Mouse (Mus musculus): ENCODE measurements around the gene Aff2. TPM values are rescaled to one million over a fixed set of nuclear protein-coding genes. Genes with fewer than 3 reads are reported as not detected.
A peak's percentile ranks its signal among the peaks of the same experiment; 100 is the strongest.

Aff2 gene
- total RNA-seq (2022), result 10 to 100 TPM; 18.3 to 22.2 (median 20.0) TPM

DNA sequence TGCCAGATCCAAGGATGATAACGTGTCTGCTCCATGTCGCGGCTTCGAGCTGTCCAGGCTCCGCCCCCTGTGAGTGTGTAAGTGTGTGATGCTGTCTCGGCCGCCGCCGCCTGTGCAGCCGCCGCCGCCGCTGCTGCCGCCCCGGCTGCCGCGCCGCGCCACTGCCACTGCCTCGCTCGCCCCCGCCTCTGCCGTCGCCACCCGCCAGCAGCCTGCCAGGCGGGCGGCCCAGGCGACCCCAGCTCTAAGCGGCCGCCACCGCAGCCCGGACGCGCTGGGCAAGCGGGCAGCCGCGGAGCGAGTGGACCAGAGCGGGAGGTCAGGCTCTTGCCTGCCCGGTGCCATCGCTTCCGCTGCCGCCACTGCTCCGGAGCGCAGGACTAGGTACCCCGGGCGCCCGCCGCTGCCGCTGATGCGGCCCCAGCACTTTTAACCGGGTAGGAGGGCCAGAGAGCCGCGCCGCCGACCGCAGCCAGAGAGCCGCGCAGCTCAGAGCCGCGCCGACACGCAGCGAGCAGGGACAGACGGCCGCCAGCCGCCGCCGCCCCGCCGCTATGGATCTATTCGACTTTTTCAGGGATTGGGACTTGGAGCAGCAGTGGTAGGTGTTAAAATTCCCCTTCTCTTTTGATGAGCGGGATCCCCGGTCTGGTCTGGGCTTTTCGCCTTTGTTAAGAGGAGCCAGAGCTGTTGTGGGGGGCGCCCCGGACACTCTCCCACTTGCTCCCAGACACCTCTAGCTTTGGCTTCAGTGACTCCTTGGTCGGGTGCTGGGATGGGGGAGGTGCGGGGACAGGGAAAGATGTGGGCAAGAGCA is at the start of gene Aff2:
Aff2 (plus strand) TSS at position 57 of the 817 bp plus-strand sequence.
- peak; percentile 17 to 23 for DNase-seq (ENCODE audit: low spot score in 2 of 2)

DNA sequence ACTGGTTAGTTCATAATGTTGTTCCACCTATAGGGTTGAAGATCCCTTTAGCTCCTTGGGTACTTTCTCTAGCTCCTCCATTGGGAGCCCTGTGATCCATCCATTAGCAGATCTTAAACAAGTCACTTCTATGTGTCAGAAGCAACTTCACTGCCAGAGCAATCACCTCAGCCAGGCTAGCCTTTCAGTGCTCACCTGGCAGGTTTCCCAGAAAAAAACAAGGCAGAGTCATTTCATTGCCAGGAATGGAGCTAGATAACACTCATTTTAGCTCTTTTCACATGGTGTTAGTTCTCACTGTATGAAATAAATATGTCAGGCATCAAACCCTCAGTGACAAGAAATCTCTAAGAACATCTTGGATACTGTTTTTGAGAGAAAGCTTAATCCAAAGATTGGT is 22.8 kb upstream of the Aff2 start:
- DNase-seq (ENCODE audit: low spot score in 2 of 2), result no peak

- no peak for DNase-seq (ENCODE audit: low spot score in 2 of 2)
Measured at GRCm38 (mm10) chrX:69355621-69356020, 4.5 kb upstream of the Aff2 start.

DNA sequence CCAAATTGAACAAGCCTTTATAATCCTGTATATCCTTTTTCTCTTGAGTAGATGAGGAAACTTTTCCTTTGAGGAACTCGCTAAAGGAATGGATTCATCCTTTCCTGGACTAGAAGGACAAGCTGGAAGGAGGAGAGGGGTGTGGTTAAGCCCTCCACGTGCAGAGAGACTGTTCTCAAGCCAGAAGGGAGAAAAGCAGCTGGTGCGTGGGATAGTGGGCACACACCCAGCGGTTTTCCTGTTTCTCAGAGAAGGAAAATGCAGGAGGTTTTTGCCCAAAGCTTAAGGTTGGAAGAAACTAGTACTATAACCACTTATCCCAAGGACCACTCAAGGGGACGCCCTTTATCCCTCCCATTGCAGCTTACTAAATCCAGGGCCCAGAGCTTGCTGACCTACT is 734 bp upstream of the Aff2 start:
- DNase-seq (ENCODE audit: low spot score in 2 of 2), result peak; percentile 10 to 44

DNA sequence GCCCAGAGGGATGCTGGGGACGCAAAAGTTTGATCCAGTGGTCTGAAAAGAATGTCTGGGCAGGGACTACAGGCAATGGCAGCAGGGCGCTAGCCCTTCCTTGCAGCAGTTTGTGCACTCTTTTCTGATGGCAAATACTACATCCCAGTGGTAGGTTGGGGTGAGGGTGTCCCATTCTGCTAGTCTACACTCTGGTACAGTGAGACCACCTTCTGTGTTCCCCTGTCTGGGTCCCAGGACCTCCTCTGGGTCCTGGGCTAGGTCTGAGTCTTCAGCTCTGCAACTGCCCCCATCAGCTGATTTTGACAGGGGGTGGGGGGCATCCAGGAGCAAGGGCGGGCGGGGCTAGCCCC is 233 bp upstream of the Aff2 start:
- DNase-seq (ENCODE audit: low spot score in 2 of 2), result no peak

GRCm38 (mm10) chrX:69361055-69361558 is 1.0 kb downstream of the Aff2 start:
- DNase-seq (ENCODE audit: low spot score in 2 of 2), result peak in 1 of 2 experiments; percentile 3

DNA sequence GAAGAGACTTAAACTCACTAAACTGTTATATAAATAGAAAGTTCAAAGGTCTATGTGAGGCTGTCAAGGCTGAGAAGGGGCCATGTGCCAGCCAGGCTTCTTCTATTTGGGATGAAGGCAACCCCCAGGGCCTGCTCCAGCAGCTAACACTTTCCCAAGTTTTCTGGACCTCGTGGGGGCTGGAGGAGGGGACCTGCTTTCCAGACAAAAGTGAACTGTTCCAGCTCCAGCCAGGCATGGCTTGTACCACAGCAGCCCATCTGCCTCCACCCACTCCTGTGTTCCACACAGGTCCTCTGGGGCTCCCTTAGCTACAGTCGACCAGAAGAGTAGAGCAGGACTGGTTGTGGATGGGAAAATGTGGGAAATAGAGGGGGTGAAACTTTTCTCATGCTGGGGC is 4.1 kb downstream of the Aff2 start:
- no peak for DNase-seq (ENCODE audit: low spot score in 2 of 2)

- no peak for DNase-seq (ENCODE audit: low spot score in 2 of 2)
Measured at GRCm38 (mm10) chrX:69373341-69373740, 13.2 kb downstream of the Aff2 start.

DNA sequence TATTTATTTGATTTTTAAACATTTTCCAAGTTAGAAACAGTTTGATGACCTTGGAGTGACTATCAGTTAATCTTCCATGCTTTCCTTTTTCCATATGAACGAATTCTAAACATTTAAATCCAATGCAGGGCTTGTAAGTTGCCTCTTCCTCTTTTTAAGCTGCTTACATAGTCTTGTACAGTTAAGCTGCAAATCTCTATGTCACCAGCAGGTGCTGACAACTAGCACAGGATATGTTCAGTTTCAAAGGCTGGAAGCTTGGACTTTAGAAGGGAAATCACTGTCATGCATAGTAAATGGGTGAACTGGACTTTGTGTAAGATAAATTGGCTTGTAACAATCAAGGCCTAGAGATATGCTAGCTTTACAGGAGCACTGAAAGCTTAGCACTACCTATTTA is 29.6 kb downstream of the Aff2 start:
- DNase-seq (ENCODE audit: low spot score in 2 of 2), result no peak

DNA sequence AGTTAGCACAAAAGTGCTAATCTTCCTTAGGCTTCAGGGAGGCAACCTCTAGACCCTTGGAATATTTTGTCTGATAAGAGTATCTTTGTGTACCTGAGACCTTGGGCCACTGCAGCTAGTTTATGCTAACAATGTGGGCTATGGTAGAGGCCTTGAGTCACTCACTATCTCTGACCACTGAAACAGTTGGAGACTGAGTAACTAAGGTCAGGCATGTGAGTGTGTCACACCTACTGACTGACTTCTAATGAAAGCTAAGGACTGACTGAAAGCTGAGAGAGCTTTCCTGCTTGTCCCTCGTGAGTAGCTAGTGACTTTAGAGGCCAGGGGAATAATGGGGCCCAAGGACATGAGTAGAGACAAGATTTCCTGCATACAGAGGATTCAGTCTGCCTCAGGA is 54.9 kb downstream of the Aff2 start:
- DNase-seq (ENCODE audit: low spot score in 2 of 2), result no peak

GRCm38 (mm10) chrX:69438422-69438821 is 78.3 kb downstream of the Aff2 start:
- DNase-seq (ENCODE audit: low spot score in 2 of 2), result no peak

DNA sequence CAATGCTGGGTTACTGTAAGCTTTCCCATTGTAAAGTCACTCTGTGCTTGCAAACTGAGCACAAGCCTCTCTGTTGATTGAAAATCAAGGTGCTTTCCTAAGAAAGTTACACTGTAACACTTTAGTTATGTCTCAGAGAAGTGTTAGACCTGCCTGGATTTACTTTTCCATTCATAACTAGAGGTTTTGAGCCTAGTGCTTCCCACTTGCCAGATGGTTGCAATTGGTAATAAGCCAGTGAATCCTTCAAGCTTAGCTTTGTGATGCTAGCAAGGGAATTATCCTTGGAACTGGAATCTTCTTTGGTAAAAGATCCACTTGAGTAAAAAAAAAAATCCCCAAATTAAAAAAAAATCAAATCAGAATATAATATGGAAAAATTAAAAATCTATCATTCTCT is 81.8 kb downstream of the Aff2 start:
- DNase-seq (ENCODE audit: low spot score in 2 of 2), result no peak

DNA sequence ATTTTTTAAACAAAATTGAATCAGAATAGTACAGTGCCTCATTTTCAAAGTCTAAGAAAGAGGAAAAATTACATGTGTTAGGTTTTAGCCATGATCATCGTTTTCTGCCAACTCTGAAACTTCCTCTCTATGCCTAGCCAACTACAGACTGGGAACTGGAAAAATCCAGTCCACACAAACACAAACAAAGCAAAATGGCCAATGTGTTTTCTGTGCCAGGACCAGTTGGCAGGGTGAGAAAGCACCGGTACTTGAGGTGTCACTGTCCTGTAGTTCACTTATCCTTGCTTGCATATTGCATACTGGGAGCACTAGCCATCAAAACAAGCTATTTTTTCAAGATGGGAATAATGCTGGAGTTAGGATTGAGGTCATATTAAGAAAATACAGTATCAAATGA is 100.8 kb downstream of the Aff2 start:
- no peak for DNase-seq (ENCODE audit: low spot score in 2 of 2)

DNA sequence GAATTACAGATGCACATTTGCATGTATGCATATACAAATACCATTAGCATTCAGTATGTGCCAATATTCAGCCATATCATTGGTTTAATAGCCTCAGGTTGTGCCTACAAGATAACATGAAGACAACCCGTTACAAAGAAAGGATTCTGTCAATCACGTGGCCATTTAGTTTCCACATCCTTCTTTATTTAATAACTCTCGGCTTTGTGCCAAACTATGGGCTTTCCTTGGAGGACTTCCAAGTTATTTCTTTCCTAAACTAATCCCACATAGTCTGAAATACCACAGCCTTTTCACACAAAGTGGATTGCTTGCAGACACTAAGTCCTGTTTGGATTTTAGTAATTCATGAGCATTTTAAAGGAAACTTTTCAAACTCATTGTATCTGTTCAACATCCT is 142.0 kb downstream of the Aff2 start:
- no peak for DNase-seq (ENCODE audit: low spot score in 2 of 2)

DNA sequence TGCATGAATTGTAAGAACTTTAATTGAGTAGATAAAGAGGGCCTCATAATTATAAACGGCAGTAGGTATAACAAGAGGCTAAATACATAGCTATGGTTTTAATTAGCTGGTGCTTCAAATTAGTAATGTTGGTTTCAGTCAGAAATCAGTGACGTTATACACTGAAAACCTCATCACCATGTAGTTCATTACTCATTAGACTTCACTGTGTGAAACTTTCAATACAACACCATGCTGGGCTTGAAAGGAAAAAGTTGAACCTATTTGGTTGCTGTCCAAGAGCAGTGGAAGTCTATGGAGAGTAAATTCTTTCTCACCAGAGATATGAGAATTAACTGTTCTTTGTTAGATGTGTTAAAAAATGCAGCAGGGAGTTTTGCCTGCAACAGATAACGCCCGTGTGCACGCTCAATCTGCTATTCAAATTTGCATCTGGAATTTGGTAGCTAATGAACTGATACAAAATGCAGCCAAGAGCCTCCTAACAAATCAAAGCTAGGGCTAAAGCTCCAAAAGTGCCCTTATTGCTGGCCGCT is 158.0 kb downstream of the Aff2 start:
- no peak for DNase-seq (ENCODE audit: low spot score in 2 of 2)

GRCm38 (mm10) chrX:69540811-69541210 is 180.7 kb downstream of the Aff2 start:
- no peak for DNase-seq (ENCODE audit: low spot score in 2 of 2)

DNA sequence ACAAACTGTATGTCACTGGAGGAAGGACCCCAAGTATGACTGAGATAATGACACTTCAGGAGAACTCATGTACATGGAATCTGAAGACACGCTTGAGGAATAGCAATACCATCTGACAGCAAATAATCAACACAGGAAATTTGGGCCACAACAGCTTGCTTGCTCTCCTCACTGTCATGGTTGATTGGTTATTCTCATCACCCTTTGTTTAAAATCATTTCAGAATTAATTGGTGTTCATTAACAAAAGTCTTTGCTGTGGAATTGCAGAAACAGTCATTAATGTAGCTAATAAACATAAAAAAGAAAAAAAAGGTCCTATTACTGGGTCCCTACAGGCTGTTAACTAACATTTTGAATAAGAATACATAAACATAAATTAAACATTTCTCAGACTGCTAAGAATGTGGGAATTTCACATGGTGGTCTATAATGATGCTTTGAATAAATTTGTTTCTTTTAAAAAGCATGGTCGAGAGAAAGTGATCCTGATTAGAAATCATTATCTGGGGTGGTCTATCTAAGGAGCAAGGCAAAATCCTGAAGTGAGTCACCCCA is 219.9 kb downstream of the Aff2 start:
- no peak for DNase-seq (ENCODE audit: low spot score in 2 of 2)

DNA sequence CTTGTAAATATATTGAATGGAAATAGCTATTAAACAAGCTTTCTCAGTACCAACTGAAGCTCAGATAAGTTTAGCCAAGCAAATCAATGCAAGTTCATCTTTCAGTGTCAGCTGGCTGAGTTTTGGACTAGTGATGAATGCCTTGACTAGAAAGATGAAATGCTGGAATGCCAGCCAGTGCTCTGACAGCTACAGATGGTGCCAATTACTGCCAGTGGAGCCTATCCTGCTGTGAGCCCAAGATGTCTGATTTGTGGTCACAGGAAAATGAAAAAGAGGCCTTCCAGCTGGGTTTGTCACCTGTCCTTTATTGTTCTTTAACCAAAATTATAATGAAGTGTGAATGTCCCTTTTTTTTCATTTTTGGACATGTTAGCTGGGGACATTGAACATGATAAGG is 248.7 kb downstream of the Aff2 start:
- no peak for DNase-seq (ENCODE audit: low spot score in 2 of 2)

- DNase-seq (ENCODE audit: low spot score in 2 of 2), result no peak
Measured at GRCm38 (mm10) chrX:69663038-69663437, 302.9 kb downstream of the Aff2 start.

DNA sequence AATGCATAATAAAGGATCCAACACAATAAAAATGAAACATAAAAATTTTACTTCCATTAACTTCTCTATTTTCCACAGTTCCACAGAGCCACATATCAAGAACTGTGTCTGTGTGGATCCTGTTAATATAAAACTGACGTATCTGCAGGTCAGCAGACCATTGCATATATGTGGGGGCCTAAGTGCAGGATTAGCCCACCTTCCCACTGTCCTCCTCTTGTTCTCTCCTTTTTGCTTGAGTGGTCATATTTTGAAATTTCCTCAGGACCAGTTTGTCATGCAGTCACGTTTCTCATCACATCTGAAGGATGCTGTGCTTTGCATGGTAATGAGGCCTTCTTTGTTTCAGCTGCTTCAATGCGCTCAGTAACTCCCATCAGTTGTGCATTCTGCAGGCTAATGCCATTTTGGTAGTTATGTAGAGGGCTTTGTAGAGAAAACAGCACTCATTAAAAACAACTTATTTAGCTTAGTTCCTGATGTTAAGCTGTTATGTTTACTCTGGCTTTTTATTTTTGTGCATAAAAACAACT is 306.1 kb downstream of the Aff2 start:
- no peak for DNase-seq (ENCODE audit: low spot score in 2 of 2)

- DNase-seq (ENCODE audit: low spot score in 2 of 2), result no peak
Measured at GRCm38 (mm10) chrX:69675691-69676090, 315.6 kb downstream of the Aff2 start.

GRCm38 (mm10) chrX:69698840-69699239 is 338.7 kb downstream of the Aff2 start:
- DNase-seq (ENCODE audit: low spot score in 2 of 2), result no peak

- no peak for DNase-seq (ENCODE audit: low spot score in 2 of 2)
Measured at GRCm38 (mm10) chrX:69738972-69739371, 378.9 kb downstream of the Aff2 start.
